Mouse (Mus musculus): ENCODE measurements at regions not wholly inside any gene's neighbourhood (a gene's known extent, or its start where the extent isn't known, plus 50 kb on each side); places are given as distances from the start of the nearest gene placed in this dataset.
"Not testable (repeated sequence)": the region's sequence is repeated elsewhere in the genome, so short reads cannot be mapped to it uniquely, and the experiment has no call there.

GRCm38 (mm10) chr14:53075937-53076336 is 580.4 kb upstream of the Olfr1507 start:
- not testable (repeated sequence) for DNase-seq

DNA sequence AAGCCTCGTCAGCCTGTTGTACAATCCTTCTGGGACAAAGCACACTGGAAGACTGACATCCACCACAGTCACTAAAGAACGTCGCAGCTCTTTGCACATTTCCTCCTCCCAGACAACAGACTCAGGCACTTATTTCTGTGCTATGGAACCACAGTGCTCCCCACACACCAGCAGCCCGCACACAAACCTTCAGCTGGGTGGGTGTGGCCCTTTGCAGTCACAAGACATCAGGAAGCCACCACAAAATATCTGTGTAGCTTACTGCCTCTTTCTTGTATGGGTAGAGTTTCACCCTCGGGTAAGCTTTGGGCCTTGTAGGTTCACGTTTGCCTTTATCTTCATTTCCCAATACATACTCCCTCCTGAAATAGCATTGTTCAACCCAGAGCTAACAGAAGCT is 577.6 kb upstream of the Olfr1507 start:
- DNase-seq, result peak; percentile 44

DNA sequence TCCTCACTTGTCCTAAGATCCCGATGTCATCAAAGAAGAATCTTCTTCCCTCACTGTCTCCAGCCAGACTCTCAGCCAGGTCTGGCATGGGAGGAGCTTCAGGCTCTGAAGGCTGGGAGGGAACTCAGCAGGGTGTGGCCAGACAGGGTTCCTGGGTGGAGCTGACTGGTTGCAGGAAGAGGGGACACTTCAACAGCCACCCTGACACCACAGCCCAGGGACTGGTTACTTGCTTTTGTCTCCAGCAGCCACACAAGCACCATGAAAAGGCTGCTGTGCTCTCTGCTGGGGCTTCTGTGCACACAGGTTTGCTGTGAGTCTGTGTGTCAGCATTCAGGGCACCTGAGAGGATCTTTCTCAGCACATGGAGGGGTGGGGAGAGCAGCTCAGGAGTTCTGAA is 577.0 kb upstream of the Olfr1507 start:
- DNase-seq, result peak; percentile 23

- not testable (repeated sequence) for DNase-seq
These were observed 558.9 kb upstream of the Olfr1507 start for GRCm38 (mm10) chr14:53054439-53054838.

DNA sequence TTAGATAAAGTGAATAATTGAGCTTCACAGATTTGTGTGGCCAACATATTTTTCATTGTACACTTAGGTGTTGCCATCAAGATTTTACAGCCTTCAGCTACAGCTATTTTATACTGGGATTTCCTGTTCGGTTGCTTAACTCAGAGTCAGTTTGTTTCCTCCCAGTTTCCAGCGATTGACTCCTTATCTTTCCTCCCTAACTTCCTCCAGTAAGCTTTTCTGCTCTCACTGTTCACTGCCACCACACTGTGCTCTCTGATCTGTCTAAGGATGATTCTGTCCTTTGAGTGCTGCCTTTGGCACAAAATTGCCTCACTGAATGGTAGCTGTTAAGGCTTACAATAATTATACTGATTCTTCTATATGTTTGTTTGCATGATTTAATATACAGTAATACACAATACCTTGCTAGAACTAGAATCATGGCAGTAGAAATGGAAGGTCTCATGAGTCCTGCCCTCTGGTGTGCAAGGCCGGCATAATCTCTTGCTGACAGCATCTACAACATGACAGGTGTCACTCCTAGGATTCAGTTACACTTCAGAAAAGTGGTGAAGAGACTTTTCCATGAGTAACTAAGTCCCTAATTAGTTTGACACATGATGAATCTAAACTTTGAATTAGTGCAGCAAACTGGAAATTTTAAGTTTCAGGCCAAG is 558.0 kb upstream of the Olfr1507 start:
- not testable (repeated sequence) for DNase-seq

- not testable (repeated sequence) for DNase-seq
These were observed 552.1 kb upstream of the Olfr1507 start for GRCm38 (mm10) chr14:53047683-53048082.

DNA sequence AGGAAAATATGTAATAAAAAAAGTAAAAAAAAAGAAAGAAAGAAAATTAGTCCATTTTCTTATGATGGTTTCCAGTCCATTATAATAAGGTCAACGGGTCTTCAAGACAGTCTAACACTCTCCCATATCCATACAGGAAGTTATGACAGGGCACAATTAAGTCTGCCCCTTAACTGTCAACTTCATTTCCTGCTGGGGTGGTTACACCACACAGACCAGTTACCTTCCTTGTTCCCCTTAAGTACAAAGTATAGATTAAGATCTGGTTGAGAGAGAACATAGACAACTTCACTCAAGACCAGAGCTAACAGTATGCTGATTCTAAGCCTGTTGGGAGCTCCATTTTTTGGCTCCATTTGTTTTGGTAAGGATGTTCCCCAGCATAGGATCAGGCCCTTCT is 551.4 kb upstream of the Olfr1507 start:
- not testable (repeated sequence) for DNase-seq

- DNase-seq, result peak; percentile 65
These were observed 549.8 kb upstream of the Olfr1507 start for GRCm38 (mm10) chr14:53045331-53045730.

DNA sequence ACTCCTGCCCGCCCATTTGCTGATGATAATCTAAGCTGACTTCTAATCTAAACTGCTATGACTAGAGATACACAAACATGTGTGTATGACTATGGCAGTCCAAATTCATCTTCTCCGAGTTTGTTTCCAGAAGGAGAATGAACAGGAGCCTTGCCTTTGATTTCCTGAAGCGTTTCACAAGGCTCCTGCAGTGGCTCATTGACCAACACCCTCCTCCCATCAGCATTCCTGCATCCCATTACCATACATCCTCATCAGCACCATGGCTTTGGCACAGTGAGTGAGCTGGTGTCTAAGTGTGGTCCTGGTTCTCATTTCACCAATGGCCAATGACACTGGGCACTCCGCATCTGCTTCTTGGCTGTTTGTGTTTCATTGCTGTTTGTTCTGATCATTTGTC is 548.6 kb upstream of the Olfr1507 start:
- DNase-seq, result not testable (repeated sequence)

DNA sequence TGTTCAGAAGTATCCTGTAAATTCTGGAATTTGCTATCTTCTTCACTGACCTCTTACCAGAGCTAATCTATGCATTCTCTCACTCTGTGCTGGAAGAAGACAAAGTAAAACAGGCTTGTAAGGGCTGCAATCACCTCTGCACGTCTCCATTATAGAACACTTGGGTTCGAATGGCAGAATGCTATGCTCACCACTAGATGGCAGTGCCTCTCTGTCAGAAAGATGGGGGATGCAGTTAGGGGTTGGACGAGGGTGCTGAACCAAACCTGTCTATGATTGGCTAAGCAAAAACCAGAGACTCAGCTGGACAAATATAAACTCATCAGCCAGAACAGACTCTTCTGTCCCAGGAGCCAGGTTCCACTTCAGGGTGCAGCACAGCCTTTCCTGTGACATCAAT is 546.5 kb upstream of the Olfr1507 start:
- peak; percentile 47 for DNase-seq

DNA sequence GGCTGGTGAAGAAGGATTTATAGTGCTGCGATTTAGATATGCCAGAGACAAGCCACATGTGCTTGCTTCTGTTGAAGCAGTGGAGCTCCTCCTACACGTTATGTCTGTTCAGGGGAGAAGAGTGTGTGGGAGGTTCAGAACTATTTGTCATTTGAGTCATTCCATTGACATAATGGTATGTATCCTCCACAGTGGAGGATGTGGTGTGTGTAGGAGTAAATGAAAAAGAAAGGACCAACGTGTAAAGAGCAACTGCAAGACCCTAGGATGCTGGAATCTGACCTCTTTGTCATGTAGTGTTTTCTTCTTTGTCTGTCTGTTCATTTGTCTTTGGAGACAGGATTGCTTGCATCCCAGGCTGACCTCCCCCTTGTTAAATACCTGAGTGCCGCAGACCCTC is 543.9 kb upstream of the Olfr1507 start:
- not testable (repeated sequence) for DNase-seq

DNA sequence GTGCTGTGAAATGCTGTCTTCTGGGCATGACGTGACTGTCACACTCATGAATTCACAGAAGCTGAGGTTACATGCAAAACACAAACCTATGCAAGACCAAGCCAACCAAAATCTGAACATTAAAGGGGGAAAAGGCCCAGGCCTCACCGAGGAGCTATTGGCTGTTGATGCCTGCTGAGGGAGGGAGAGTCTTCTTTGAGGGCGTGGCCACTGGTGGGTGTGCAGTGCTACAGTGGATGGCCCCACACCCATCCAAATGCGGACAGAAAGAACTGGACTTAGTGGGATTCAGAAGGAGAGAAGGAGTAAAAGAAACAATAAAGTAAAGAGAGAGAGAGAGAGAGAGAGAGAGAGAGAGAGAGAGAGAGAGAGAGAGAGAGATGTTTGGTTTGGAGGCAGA is 539.4 kb upstream of the Olfr1507 start:
- DNase-seq, result not testable (repeated sequence)

DNA sequence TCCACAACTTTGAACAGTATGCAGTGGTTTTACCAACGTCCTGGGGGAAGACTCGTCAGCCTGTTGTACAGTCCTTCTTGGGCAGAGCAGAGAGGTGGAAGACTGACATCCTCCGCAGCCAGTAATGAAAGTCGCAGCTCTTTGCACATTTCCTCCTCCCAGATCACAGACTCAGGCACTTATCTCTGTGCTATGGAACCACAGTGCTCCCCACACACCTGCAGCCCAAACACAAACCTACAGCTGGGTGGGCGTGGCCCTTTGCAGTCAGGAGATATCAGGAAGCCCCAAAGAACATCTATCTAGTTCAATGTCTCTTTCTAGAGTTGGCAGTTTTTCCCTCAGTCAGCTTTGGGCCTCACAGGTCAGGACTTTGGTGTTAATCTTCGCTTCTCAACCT is 537.7 kb upstream of the Olfr1507 start:
- peak; percentile 74 for DNase-seq

DNA sequence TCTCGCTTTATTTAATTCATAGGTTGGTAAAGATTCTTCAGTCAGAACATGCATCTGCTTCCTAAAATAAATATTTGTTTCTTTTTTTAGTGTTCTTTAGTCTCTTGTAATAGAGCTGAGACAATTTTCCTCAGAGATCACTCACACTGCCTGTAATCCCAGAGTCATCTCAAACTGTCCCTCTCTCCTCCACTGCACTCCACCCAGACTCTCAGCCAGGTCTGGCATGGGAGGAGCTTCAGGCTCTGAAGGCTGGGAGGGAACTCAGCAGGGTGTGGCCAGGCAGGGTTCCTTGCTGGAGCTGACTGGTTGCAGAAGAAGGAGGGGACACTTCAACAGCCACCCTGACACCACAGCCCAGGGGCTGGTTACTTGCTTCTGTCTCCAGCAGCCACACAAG is 536.9 kb upstream of the Olfr1507 start:
- DNase-seq, result not testable (repeated sequence)

DNA sequence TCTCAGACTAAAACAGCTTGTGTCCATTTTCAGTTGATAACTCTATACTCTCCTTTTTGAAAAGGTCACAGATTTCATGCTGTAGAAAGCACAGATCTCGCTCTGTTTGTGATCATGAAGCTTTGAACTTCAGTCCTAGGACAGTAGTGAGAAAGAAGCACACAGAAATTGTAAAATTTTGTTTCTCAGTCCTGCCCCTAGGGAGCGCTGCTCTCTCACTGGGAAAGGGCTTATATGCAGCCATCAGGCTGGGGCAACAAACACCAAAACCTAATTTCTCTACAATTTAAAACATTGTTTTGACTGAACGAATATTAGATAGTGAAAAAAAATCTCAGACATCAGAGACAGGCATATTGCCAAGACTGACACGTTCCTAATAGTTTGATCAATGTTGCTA is 534.7 kb upstream of the Olfr1507 start:
- not testable (repeated sequence) for DNase-seq

DNA sequence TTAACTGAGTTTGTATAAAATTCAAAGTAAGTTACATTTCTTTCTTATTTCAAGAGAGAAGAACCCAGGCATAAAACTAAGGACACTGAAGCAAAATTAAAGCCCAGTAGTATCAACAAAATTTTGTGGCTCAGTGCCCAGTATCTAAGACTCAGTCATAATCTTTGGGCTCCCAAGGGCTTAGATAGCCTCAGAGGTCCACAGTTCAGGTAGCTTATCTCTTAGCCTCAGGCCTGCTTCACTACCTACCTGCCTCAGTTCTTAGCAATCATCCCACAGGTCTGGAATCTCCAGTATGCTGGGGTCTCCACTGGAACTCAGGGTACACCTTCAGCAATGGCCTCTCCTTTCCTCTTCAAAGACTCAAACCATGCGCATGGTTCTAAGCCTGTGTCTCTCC is 531.4 kb upstream of the Olfr1507 start:
- not testable (repeated sequence) for DNase-seq

- not testable (repeated sequence) for DNase-seq
These were observed 524.6 kb upstream of the Olfr1507 start for GRCm38 (mm10) chr14:53020152-53020551.

GRCm38 (mm10) chr14:53007741-53008140 is 512.2 kb upstream of the Olfr1507 start:
- not testable (repeated sequence) for DNase-seq

- not testable (repeated sequence) for DNase-seq
These were observed 511.8 kb upstream of the Olfr1507 start for GRCm38 (mm10) chr14:53007323-53007722.

- DNase-seq, result not testable (repeated sequence)
These were observed 505.7 kb upstream of the Olfr1507 start for GRCm38 (mm10) chr14:53001289-53001688.

DNA sequence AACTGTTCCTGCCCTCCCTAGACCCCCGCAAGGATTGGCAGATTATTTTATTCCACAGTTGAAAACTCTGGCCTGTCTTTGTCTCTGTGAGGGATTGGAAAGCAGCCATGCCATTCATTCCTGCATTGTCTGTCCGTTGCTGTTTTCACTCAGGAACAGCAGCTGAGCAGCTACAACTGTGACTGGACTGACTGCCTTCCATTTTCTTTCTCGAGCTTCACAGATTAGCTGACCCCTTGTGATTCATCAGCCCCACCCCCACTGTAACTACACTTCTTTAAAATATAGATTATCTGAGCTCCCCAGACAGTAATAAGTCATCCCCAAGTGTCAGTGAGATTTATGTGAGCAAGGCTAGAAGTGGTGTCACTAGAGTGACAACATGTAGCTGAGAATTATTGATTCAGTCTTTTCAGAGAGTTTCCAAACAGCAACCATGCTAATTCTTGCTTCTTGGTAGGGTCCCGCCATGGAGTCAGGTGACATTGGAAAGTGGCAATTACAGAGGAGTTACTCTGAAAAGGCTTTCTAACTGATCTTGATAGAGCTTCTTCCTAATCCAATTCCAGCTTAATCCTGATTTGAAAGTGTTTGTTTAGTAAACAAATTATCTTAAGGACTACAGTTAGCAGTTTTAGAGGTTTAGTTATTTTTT is 496.7 kb upstream of the Olfr1507 start:
- DNase-seq, result not testable (repeated sequence)

- DNase-seq, result not testable (repeated sequence)
These were observed 495.7 kb upstream of the Olfr1507 start for GRCm38 (mm10) chr14:52991328-52991665.

DNA sequence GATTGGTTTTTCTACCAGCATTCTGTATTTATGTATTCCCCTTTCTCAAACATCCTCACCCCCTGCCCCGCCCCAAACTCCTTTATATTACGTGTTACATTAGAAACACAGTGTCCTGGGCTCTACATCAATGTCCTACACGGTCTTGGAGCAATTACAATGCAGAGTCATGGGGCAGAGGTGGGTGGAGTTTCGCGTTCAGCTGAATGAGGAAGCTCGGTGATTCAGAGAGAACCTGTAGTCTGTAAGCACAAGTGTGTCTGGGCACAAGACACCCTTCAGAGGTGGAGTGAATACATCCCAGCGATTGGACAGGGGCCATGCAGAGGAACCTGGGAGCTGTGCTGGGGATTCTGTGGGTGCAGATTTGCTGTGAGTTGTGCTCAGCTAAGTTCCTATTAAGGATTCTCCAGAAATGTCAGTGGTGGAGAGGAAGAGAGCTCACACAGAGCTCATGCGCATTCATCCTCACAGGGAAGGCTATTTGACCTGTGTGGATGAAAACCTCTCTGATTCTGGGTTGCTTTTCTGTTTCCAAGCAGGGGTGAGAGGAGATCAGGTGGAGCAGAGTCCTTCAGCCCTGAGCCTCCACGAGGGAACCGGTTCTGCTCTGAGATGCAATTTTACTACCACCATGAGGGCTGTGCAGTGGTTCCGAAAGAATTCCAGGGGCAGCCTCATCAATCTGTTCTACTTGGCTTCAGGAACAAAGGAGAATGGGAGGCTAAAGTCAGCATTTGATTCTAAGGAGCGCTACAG is 495.2 kb upstream of the Olfr1507 start:
- DNase-seq, result not testable (repeated sequence)

GRCm38 (mm10) chr14:52989940-52990339 is 494.4 kb upstream of the Olfr1507 start:
- not testable (repeated sequence) for DNase-seq

Measured in thymus, postnatal 14 days (tissue).